Mouse (Mus musculus) heart, embryonic 11.5 days (tissue): ENCODE measurements at regions not wholly inside any gene's neighbourhood (a gene's known extent, or its start where the extent isn't known, plus 50 kb on each side); places are given as distances from the start of the nearest gene placed in this dataset.

Experiments used
- ATAC-seq: fragments of 200-750 bp; cut with Nextera tagmentation; replicated peaks from 2 replicates; pipeline ENCODE4 v1.8.0; 2017; ENCODE audit warnings: moderate library complexity; ENCODE audit not compliant: insufficient number of reproducible peaks, low FRiP score, low TSS enrichment
- H3K27ac ChIP-seq: fragments of 300-500 bp; sonication (generic); 2 replicates; pipeline ENCODE4 v1.5.1; 2014; ENCODE audit warnings: mild to moderate bottlenecking, low read depth, low read length
- H3K27me3 ChIP-seq: fragments of 300-500 bp; sonication (generic); 2 replicates; pipeline ENCODE4 v1.6.1; 2014; ENCODE audit warnings: mild to moderate bottlenecking, low read length, mixed read lengths; ENCODE audit not compliant: control insufficient read depth, insufficient read depth
- H3K36me3 ChIP-seq: fragments of 300-500 bp; sonication (generic); 2 replicates; pipeline ENCODE4 v1.6.1; 2014; ENCODE audit warnings: mild to moderate bottlenecking, low read length, moderate library complexity, mixed read lengths; ENCODE audit not compliant: control insufficient read depth, insufficient read depth
- H3K4me1 ChIP-seq: fragments of 300-500 bp; sonication (generic); 2 replicates; pipeline ENCODE4 v1.6.1; 2014; ENCODE audit warnings: low read length; ENCODE audit not compliant: control insufficient read depth, insufficient read depth
- H3K4me2 ChIP-seq: fragments of 300-500 bp; sonication (generic); 2 replicates; pipeline ENCODE4 v1.6.1; 2014; ENCODE audit warnings: mild to moderate bottlenecking, moderate library complexity
- H3K4me3 ChIP-seq: fragments of 300-500 bp; sonication (generic); 2 replicates; pipeline ENCODE4 v1.5.1; 2014; ENCODE audit warnings: low read depth, low read length
- H3K9ac ChIP-seq: fragments of 300-500 bp; sonication (generic); 2 replicates; pipeline ENCODE4 v1.6.1; 2014; ENCODE audit warnings: mild to moderate bottlenecking, low read depth, low read length, moderate library complexity
- H3K9me3 ChIP-seq: fragments of 300-500 bp; sonication (generic); replicated peaks from 2 replicates; pipeline ENCODE4 v1.6.1; 2016; ENCODE audit warnings: low read length; ENCODE audit not compliant: control insufficient read depth
- WGBS: fragments of 180-500 bp; shearing (Covaris S2); extraction: QIAGEN DNeasy Blood & Tissue Kit; methylation state at CpG from one replicate; pipeline ENCODE4 v1.1.7; 2014; ENCODE audit not compliant: insufficient replicate concordance; 5-methylcytosine and 5-hydroxymethylcytosine counted together

- Histone ChIP-seq H3K27ac (no peak overlapping the region), H3K27me3 (no peaks in the 10 kb centered on the region), H3K9me3 (no peaks in the 10 kb centered on the region), H3K4me3 (no peak overlapping the region), H3K9ac (no peak overlapping the region), H3K4me1 (0 out of 2 replicates have a peak, but pooled peaks cover 8% of the 10 kb centered on the region), H3K36me3 (no peaks in the 10 kb centered on the region), H3K4me2 (no peak overlapping the region)
- no peak for ATAC-seq
- WGBS, result 86% methylated on average over 6 of the region's 6 CpGs
Measured at GRCm38 (mm10) chr15:94183663-94184375, 281.4 kb downstream of the Adamts20 start.

DNA sequence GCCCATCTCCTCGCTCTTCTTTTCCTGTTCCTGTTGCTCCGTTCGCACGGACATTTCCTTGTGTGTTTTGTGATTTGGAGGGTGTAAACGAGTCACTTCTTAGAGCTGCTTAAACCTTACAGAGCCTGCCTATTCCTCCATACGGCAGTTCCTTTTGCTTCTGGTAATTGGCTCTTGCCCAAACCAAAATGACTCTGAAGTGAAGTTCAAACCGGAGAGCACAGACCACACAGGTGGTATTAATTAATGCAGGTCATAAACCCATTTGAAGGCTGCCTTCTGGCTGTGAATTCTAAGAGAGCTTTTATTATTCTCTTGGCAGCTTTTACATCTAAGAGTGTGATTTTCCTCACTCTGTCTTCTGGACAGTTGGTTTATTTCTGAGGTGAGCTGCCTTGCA lies 291.1 kb downstream of the Adamts20 start:
- no peak for ATAC-seq
- 71% methylated on average over 7 of the region's 7 CpGs for WGBS
- Histone ChIP-seq H3K4me2 (no peak overlapping the region), H3K9ac (no peak overlapping the region), H3K4me3 (no peak overlapping the region), H3K27me3 (no peaks in the 10 kb centered on the region), H3K27ac (no peak overlapping the region), H3K4me1 (no peaks in the 10 kb centered on the region), H3K36me3 (no peaks in the 10 kb centered on the region), H3K9me3 (no peaks in the 10 kb centered on the region)

GRCm38 (mm10) chr15:94160806-94161205 lies 304.4 kb downstream of the Adamts20 start:
- H3K27ac ChIP-seq, result no peak overlapping the region
- 84% methylated on average over 4 of the region's 4 CpGs for WGBS
- H3K4me3 ChIP-seq, result no peak overlapping the region
- no peak overlapping the region for H3K4me2 ChIP-seq
- no peak overlapping the region for H3K9ac ChIP-seq
- H3K9me3 ChIP-seq, result no peaks in the 10 kb centered on the region
- no peak for ATAC-seq
- H3K4me1 ChIP-seq, result no peaks in the 10 kb centered on the region
- H3K36me3 ChIP-seq, result no peaks in the 10 kb centered on the region
- H3K27me3 ChIP-seq, result no peaks in the 10 kb centered on the region

DNA sequence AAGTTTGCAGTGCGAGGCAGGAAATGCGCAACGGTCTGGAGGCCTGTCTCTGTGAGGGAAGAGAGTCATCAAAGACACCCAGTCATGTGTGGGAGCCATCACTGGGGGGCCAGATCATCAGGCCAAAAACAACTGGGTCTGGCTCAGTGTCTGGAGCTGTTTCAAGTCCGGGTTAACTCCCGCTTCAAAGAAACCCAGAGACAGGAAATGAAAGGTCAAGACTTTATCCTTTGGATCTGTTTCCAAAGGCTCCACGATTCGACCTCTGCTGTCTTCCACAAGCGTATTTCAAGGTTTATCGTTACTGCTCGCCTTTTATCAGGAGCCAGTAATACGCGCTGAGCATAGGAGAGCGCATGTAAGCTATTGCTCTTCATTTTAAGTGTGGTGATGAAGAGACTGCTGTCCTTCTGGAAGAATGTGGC lies 325.7 kb downstream of the Adamts20 start:
- Histone ChIP-seq H3K4me2 (no peak overlapping the region), H3K27me3 (no peaks in the 10 kb centered on the region), H3K27ac (no peak overlapping the region), H3K9ac (no peak overlapping the region), H3K4me3 (no peak overlapping the region), H3K9me3 (no peaks in the 10 kb centered on the region), H3K4me1 (no peaks in the 10 kb centered on the region), H3K36me3 (no peaks in the 10 kb centered on the region)
- no peak for ATAC-seq
- WGBS, result 51% methylated on average over 13 of the region's 13 CpGs

DNA sequence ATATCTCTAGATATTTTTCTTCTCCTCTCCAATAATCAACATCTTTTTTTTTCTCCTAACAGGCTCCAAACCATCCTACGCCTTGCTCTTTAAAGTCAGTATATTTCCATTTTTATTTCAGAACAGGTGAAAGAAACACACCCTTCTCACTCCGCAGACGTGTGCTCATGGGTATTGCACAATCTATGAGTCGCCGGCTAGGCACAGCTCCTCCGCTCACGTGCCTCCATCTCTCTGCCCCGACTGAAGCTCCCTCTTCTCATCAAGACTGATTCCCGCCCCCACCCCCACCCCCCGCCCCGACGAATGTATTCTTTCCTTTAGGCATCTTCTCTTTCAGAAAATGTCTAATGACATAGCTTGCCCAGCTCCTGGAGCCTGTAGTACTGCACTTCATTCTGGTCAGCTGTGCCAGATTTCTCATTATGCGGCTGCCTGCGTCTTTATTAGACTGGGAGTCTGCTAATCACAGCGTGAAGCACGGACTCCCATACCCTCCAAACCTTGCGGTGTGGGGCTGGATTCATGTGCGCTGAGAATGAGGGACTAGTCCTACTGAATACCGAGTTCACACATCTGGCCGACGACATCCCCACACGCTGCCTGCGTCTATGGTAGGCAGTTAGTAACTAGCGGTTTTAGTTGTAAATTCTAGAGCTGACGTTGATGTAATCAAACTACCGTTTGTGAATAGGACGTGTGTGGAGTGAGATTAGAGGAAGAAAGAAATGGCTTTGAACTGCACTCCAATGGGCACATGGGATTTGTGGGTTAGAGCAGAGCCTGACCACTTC lies 327.9 kb downstream of the Adamts20 start:
- Histone ChIP-seq H3K9ac (no peak overlapping the region), H3K27ac (no peak overlapping the region), H3K9me3 (no peaks in the 10 kb centered on the region; the same call in 1 of the 2 replicates), H3K4me3 (no peak overlapping the region), H3K36me3 (no peaks in the 10 kb centered on the region), H3K4me1 (no peaks in the 10 kb centered on the region), H3K27me3 (no peaks in the 10 kb centered on the region), H3K4me2 (no peak overlapping the region)
- no peak for ATAC-seq
- WGBS, result 78% methylated on average over 27 of the region's 27 CpGs

- Histone ChIP-seq H3K4me1 (no peaks in the 10 kb centered on the region), H3K4me2 (no peak overlapping the region), H3K27me3 (no peaks in the 10 kb centered on the region), H3K9ac (no peak overlapping the region), H3K4me3 (no peak overlapping the region), H3K27ac (no peak overlapping the region), H3K9me3 (peaks cover 2% of the 10 kb centered on the region; the same call in 1 of the 2 replicates), H3K36me3 (no peaks in the 10 kb centered on the region)
- no peak for ATAC-seq
- WGBS, result 72% methylated on average over 5 of the region's 5 CpGs
Measured at GRCm38 (mm10) chr15:94112801-94113200, 352.4 kb downstream of the Adamts20 start.

GRCm38 (mm10) chr15:94107186-94107716 lies 358.0 kb downstream of the Adamts20 start:
- ATAC-seq, result no peak
- WGBS, result 21% methylated on average over 2 of the region's 2 CpGs
- Histone ChIP-seq H3K36me3 (no peaks in the 10 kb centered on the region), H3K4me1 (no peaks in the 10 kb centered on the region), H3K27me3 (no peaks in the 10 kb centered on the region), H3K4me3 (no peak overlapping the region), H3K4me2 (no peak overlapping the region), H3K27ac (no peak overlapping the region), H3K9me3 (no peaks in the 10 kb centered on the region), H3K9ac (no peak overlapping the region)

DNA sequence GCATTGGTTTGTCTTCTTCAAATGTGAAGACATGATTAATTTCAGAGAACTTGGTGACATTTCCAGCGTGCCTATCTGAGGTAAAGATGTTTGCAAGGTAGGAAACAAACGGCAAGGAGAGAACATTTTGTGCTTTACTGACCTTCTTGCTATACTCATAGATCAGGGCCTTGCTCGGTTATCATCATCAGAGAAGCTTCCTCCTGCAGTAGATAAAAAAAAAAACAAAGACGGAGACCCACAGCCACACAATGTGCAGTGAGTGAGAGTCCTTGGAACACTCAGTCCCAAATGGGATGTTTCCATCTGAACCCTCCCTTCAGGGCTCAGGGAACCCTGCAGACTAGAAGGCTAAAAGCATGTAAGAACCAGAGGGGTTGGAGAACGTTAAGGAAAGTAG lies 374.6 kb downstream of the Adamts20 start:
- WGBS, result 60% methylated on average over 5 of the region's 5 CpGs
- no peak overlapping the region for H3K9ac ChIP-seq
- no peaks in the 10 kb centered on the region for H3K4me1 ChIP-seq
- H3K27ac ChIP-seq, result no peak overlapping the region
- H3K4me3 ChIP-seq, result no peak overlapping the region
- no peaks in the 10 kb centered on the region for H3K27me3 ChIP-seq
- no peaks in the 10 kb centered on the region for H3K9me3 ChIP-seq
- H3K36me3 ChIP-seq, result no peaks in the 10 kb centered on the region
- no peak overlapping the region for H3K4me2 ChIP-seq
- ATAC-seq, result no peak
